Mouse (Mus musculus): ENCODE results near the gene Rabgap1l.
"Not testable (repeated sequence)": the region's sequence is repeated elsewhere in the genome, so short reads cannot be mapped to it uniquely, and the experiment has no call there.

Rabgap1l gene

GRCm38 (mm10) chr1:160704596-160704995 is 88.4 kb downstream of the Rabgap1l start:
- CTCF ChIA-PET, result no interaction called here

GRCm38 (mm10) chr1:160703813-160704212 is 89.2 kb downstream of the Rabgap1l start:
- CTCF ChIA-PET, result interaction anchor here (0.6 kb wide), 1 partner anchor 159 kb away, joined by 7 read pairs; no protein-coding TSS in a partner anchor

- CTCF ChIA-PET, result no interaction called here
These were observed 99.9 kb downstream of the Rabgap1l start for GRCm38 (mm10) chr1:160693094-160693447.

GRCm38 (mm10) chr1:160692224-160693093 is 100.6 kb downstream of the Rabgap1l start:
- CTCF ChIA-PET, result no interaction called here

GRCm38 (mm10) chr1:160691196-160691590 is 101.8 kb downstream of the Rabgap1l start:
- CTCF ChIA-PET, result no interaction called here

GRCm38 (mm10) chr1:160690516-160691195 is 102.4 kb downstream of the Rabgap1l start:
- CTCF ChIA-PET, result no interaction called here

GRCm38 (mm10) chr1:160689511-160689910 is 103.5 kb downstream of the Rabgap1l start:
- CTCF ChIA-PET, result no interaction called here

GRCm38 (mm10) chr1:160684251-160684650 is 108.8 kb downstream of the Rabgap1l start:
- CTCF ChIA-PET, result no interaction called here

- CTCF ChIA-PET, result no interaction called here
These were observed 111.5 kb downstream of the Rabgap1l start for GRCm38 (mm10) chr1:160681398-160682050.

- CTCF ChIA-PET, result no interaction called here
These were observed 118.2 kb downstream of the Rabgap1l start for GRCm38 (mm10) chr1:160674763-160675162.

GRCm38 (mm10) chr1:160672088-160672814 is 120.8 kb downstream of the Rabgap1l start:
- CTCF ChIA-PET, result no interaction called here

GRCm38 (mm10) chr1:160655806-160656470 is 137.1 kb downstream of the Rabgap1l start:
- CTCF ChIA-PET, result no interaction called here

GRCm38 (mm10) chr1:160651691-160652090 is 141.3 kb downstream of the Rabgap1l start:
- CTCF ChIA-PET, result no interaction called here

- CTCF ChIA-PET, result no interaction called here
These were observed 147.6 kb downstream of the Rabgap1l start for GRCm38 (mm10) chr1:160645416-160645815.

GRCm38 (mm10) chr1:160628213-160628932 is 164.6 kb downstream of the Rabgap1l start:
- CTCF ChIA-PET, result no interaction called here

GRCm38 (mm10) chr1:160624354-160625120 is 168.5 kb downstream of the Rabgap1l start:
- CTCF ChIA-PET, result not testable (repeated sequence)

GRCm38 (mm10) chr1:160618201-160618600 is 174.8 kb downstream of the Rabgap1l start:
- CTCF ChIA-PET, result no interaction called here

GRCm38 (mm10) chr1:160606425-160606824 is 186.6 kb downstream of the Rabgap1l start:
- CTCF ChIA-PET, result no interaction called here

- CTCF ChIA-PET, result not testable (repeated sequence)
These were observed 189.7 kb downstream of the Rabgap1l start for GRCm38 (mm10) chr1:160603312-160603711.

GRCm38 (mm10) chr1:160597369-160597768 is 195.6 kb downstream of the Rabgap1l start:
- CTCF ChIA-PET, result no interaction called here
